Mouse (Mus musculus): ENCODE measurements around the gene Usp25.

Gene Usp25

GRCm38 (mm10) chr16:77013427-77014320, at the start of gene Usp25:
TSS of gene Usp25 (plus strand) at chr16:77013706.
- DNase-seq (ENCODE audit: low read depth), result peak; percentile 87

- DNase-seq (ENCODE audit: low read depth), result no peak
Observed at GRCm38 (mm10) chr16:76967593-76968275, 45.8 kb upstream of the Usp25 start.

- DNase-seq (ENCODE audit: low read depth), result no peak
Observed at GRCm38 (mm10) chr16:76971211-76971610, 42.3 kb upstream of the Usp25 start.

GRCm38 (mm10) chr16:76976787-76977430, 36.6 kb upstream of the Usp25 start:
- no peak for DNase-seq (ENCODE audit: low read depth)

GRCm38 (mm10) chr16:76983696-76984095, 29.8 kb upstream of the Usp25 start:
- DNase-seq (ENCODE audit: low read depth), result no peak

GRCm38 (mm10) chr16:76987711-76988110, 25.8 kb upstream of the Usp25 start:
- no peak for DNase-seq (ENCODE audit: low read depth)

GRCm38 (mm10) chr16:77003900-77004299, 9.6 kb upstream of the Usp25 start:
- DNase-seq (ENCODE audit: low read depth), result no peak

- no peak for DNase-seq (ENCODE audit: low read depth)
Observed at GRCm38 (mm10) chr16:77009173-77009572, 4.3 kb upstream of the Usp25 start.

GRCm38 (mm10) chr16:77014321-77015211, 1.1 kb downstream of the Usp25 start:
- peak; percentile 21 for DNase-seq (ENCODE audit: low read depth)

GRCm38 (mm10) chr16:77015380-77016346, 2.2 kb downstream of the Usp25 start:
- peak; percentile 26 for DNase-seq (ENCODE audit: low read depth)

GRCm38 (mm10) chr16:77017931-77018330, 4.4 kb downstream of the Usp25 start:
- no peak for DNase-seq (ENCODE audit: low read depth)

- DNase-seq (ENCODE audit: low read depth), result no peak
Observed at GRCm38 (mm10) chr16:77020190-77020589, 6.7 kb downstream of the Usp25 start.

- DNase-seq (ENCODE audit: low read depth), result peak; percentile 43
Observed at GRCm38 (mm10) chr16:77023627-77024379, 10.3 kb downstream of the Usp25 start.

GRCm38 (mm10) chr16:77026099-77026498, 12.6 kb downstream of the Usp25 start:
- no peak for DNase-seq (ENCODE audit: low read depth)

- DNase-seq (ENCODE audit: low read depth), result no peak
Observed at GRCm38 (mm10) chr16:77026933-77027332, 13.4 kb downstream of the Usp25 start.

GRCm38 (mm10) chr16:77027976-77028686, 14.6 kb downstream of the Usp25 start:
- DNase-seq (ENCODE audit: low read depth), result no peak

GRCm38 (mm10) chr16:77028687-77029417, 15.3 kb downstream of the Usp25 start:
- no peak for DNase-seq (ENCODE audit: low read depth)

- DNase-seq (ENCODE audit: low read depth), result peak; percentile 75
Observed at GRCm38 (mm10) chr16:77030435-77030834, 16.9 kb downstream of the Usp25 start.
